Mouse (Mus musculus) liver, embryonic 11.5 days (tissue): ENCODE results near the gene Tmem37. TPM values are rescaled to one million over a fixed set of nuclear protein-coding genes. Genes with fewer than 3 reads are reported as not detected.

Experiments
- ATAC-seq: fragments of 200-750 bp; cut with Nextera tagmentation; replicated peaks from 2 replicates; pipeline ENCODE4 v1.8.0; 2017; ENCODE audit warnings: moderate number of reproducible peaks, mild to moderate bottlenecking, moderate TSS enrichment, moderate library complexity; ENCODE audit not compliant: low FRiP score
- DNase-seq: peaks from one replicate; pipeline ENCODE4 v3.0.0-alpha.2; 2017; ENCODE audit warnings: low spot score
- H3K27ac ChIP-seq: fragments of 300-500 bp; sonication (generic); 2 replicates; pipeline ENCODE4 v1.5.1; 2014; ENCODE audit warnings: mild to moderate bottlenecking, low read depth, low read length, control low read depth
- H3K27me3 ChIP-seq: fragments of 300-500 bp; sonication (generic); replicated peaks from 2 replicates; pipeline ENCODE4 v1.6.1; 2014; ENCODE audit warnings: low read length, mixed read lengths; ENCODE audit not compliant: control insufficient read depth, insufficient read depth
- H3K36me3 ChIP-seq: fragments of 300-500 bp; sonication (generic); 2 replicates; pipeline ENCODE4 v1.6.1; 2014; ENCODE audit warnings: mild to moderate bottlenecking, low read length, moderate library complexity, mixed read lengths; ENCODE audit not compliant: control insufficient read depth, insufficient read depth
- H3K4me1 ChIP-seq: fragments of 300-500 bp; sonication (generic); replicated peaks from 2 replicates; pipeline ENCODE4 v1.6.1; 2014; ENCODE audit warnings: low read length, mixed read lengths; ENCODE audit not compliant: control insufficient read depth, insufficient read depth
- H3K4me2 ChIP-seq: fragments of 300-500 bp; sonication (generic); 2 replicates; pipeline ENCODE4 v1.6.1; 2014; ENCODE audit warnings: mild to moderate bottlenecking, control low read depth, moderate library complexity
- H3K4me3 ChIP-seq: fragments of 300-500 bp; sonication (generic); 2 replicates; pipeline ENCODE4 v1.5.1; 2014; ENCODE audit warnings: low read depth, low read length, control low read depth
- H3K9ac ChIP-seq: fragments of 300-500 bp; sonication (generic); 2 replicates; pipeline ENCODE4 v1.6.1; 2014; ENCODE audit warnings: low read depth, low read length, control low read depth
- H3K9me3 ChIP-seq: fragments of 300-500 bp; sonication (generic); 2 replicates; pipeline ENCODE4 v1.6.1; 2016; ENCODE audit warnings: low read length, inconsistent platforms, mixed read lengths; ENCODE audit not compliant: control insufficient read depth
- WGBS: fragments of 180-500 bp; shearing (Covaris S2); extraction: QIAGEN DNeasy Blood & Tissue Kit; methylation state at CpG from one replicate; pipeline ENCODE4 v1.1.7; 2014; 5-methylcytosine and 5-hydroxymethylcytosine counted together
- polyA plus RNA-seq: library from polyadenylated mRNA; unstranded; fragments of >200 nt; fragmentation: Nextera tagmentation; extraction: Ambion mirVana; gene quantifications from 2 replicates; pipeline ENCODE4 v1.2.1, GENCODE M21; 2014

Tmem37 gene
- polyA plus RNA-seq, 1 experiment from 2014 or later, result 40.7 TPM

GRCm38 (mm10) chr1:120071133-120071532 lies 2.7 kb downstream of the Tmem37 start:
- Histone ChIP-seq H3K27ac (no peak overlapping the region), H3K27me3 (no peaks in the 10 kb centered on the region; the same call in 1 of the 2 replicates), H3K4me1 (peaks cover 11% of the 10 kb centered on the region), H3K9me3 (no peaks in the 10 kb centered on the region), H3K36me3 (no peaks in the 10 kb centered on the region), H3K4me3 (no peak overlapping the region), H3K9ac (no peak overlapping the region), H3K4me2 (no peak overlapping the region)
- DNase-seq (no peak), ATAC-seq (no peak)
- 80% methylated on average over 4 of the region's 4 CpGs for WGBS

- no peak for DNase-seq
- WGBS, result 60% methylated on average over 6 of the region's 6 CpGs
- Histone ChIP-seq H3K4me2 (no peak overlapping the region), H3K27me3 (no peaks in the 10 kb centered on the region; the same call in 1 of the 2 replicates), H3K9me3 (no peaks in the 10 kb centered on the region), H3K27ac (no peak overlapping the region), H3K9ac (no peak overlapping the region), H3K36me3 (no peaks in the 10 kb centered on the region), H3K4me1 (peaks cover 11% of the 10 kb centered on the region), H3K4me3 (no peak overlapping the region)
- no peak for ATAC-seq
Measured at GRCm38 (mm10) chr1:120070168-120070567, 3.7 kb downstream of the Tmem37 start.

GRCm38 (mm10) chr1:120069120-120069519 lies 4.8 kb downstream of the Tmem37 start:
- WGBS, result 85% methylated on average over 5 of the region's 5 CpGs
- Histone ChIP-seq H3K36me3 (no peaks in the 10 kb centered on the region), H3K4me1 (peaks cover 11% of the 10 kb centered on the region), H3K9ac (no peak overlapping the region), H3K27me3 (no peaks in the 10 kb centered on the region; the same call in 1 of the 2 replicates), H3K4me2 (no peak overlapping the region), H3K4me3 (no peak overlapping the region), H3K9me3 (no peaks in the 10 kb centered on the region), H3K27ac (no peak overlapping the region)
- ATAC-seq (no peak), DNase-seq (no peak)

GRCm38 (mm10) chr1:120066625-120067024 lies 7.2 kb downstream of the Tmem37 start:
- no peaks in the 10 kb centered on the region for H3K9me3 ChIP-seq
- no peak overlapping the region for H3K4me2 ChIP-seq
- H3K9ac ChIP-seq, result no peak overlapping the region
- H3K27ac ChIP-seq, result peak overlapping the region; percentile 61; the same call in 1 of the 2 replicates
- 61% methylated on average over 3 of the region's 3 CpGs for WGBS
- no peak for DNase-seq
- peaks cover 2% of the 10 kb centered on the region; the same call in 1 of the 2 replicates for H3K4me1 ChIP-seq
- H3K27me3 ChIP-seq, result no peaks in the 10 kb centered on the region
- no peak overlapping the region for H3K4me3 ChIP-seq
- H3K36me3 ChIP-seq, result no peaks in the 10 kb centered on the region
- no peak for ATAC-seq

GRCm38 (mm10) chr1:120066159-120066558 lies 7.7 kb downstream of the Tmem37 start:
- no peak for DNase-seq
- Histone ChIP-seq H3K27ac (peak overlapping the region; percentile 61; the same call in 1 of the 2 replicates), H3K4me2 (no peak overlapping the region), H3K27me3 (no peaks in the 10 kb centered on the region), H3K4me3 (no peak overlapping the region), H3K9me3 (no peaks in the 10 kb centered on the region), H3K9ac (no peak overlapping the region), H3K4me1 (peaks cover 2% of the 10 kb centered on the region; the same call in 1 of the 2 replicates), H3K36me3 (no peaks in the 10 kb centered on the region)
- WGBS, result 74% methylated on average over 8 of the region's 8 CpGs
- ATAC-seq, result 0 out of 2 replicates have a peak, but pooled peaks have one; percentile 23

GRCm38 (mm10) chr1:120064036-120064682 lies 9.7 kb downstream of the Tmem37 start:
- 78% methylated on average over 11 of the region's 11 CpGs for WGBS
- no peak overlapping the region for H3K4me2 ChIP-seq
- peak overlapping the region; percentile 57; the same call in 1 of the 2 replicates for H3K27ac ChIP-seq
- H3K36me3 ChIP-seq, result no peaks in the 10 kb centered on the region
- peaks cover 2% of the 10 kb centered on the region; the same call in 1 of the 2 replicates for H3K4me1 ChIP-seq
- no peak overlapping the region for H3K4me3 ChIP-seq
- H3K27me3 ChIP-seq, result no peaks in the 10 kb centered on the region
- ATAC-seq (no peak), DNase-seq (no peak)
- no peaks in the 10 kb centered on the region for H3K9me3 ChIP-seq
- no peak overlapping the region for H3K9ac ChIP-seq

- Histone ChIP-seq H3K27ac (no peak overlapping the region), H3K9ac (no peak overlapping the region), H3K4me3 (no peak overlapping the region), H3K4me2 (no peak overlapping the region), H3K4me1 (peaks cover 2% of the 10 kb centered on the region; the same call in 1 of the 2 replicates), H3K27me3 (no peaks in the 10 kb centered on the region), H3K36me3 (no peaks in the 10 kb centered on the region), H3K9me3 (no peaks in the 10 kb centered on the region)
- ATAC-seq, result no peak
- no peak for DNase-seq
- 82% methylated on average over 7 of the region's 7 CpGs for WGBS
Measured at GRCm38 (mm10) chr1:120062231-120062630, 11.6 kb downstream of the Tmem37 start.

- no peaks in the 10 kb centered on the region for H3K9me3 ChIP-seq
- ATAC-seq (no peak), DNase-seq (no peak)
- no peak overlapping the region for H3K9ac ChIP-seq
- H3K4me3 ChIP-seq, result no peak overlapping the region
- 73% methylated on average over 5 of the region's 5 CpGs for WGBS
- no peaks in the 10 kb centered on the region; the same call in 1 of the 2 replicates for H3K4me1 ChIP-seq
- H3K27ac ChIP-seq, result no peak overlapping the region
- no peaks in the 10 kb centered on the region for H3K36me3 ChIP-seq
- H3K27me3 ChIP-seq, result no peaks in the 10 kb centered on the region
- no peak overlapping the region for H3K4me2 ChIP-seq
Measured at GRCm38 (mm10) chr1:120060687-120061086, 13.2 kb downstream of the Tmem37 start.
